ENCODE assay signal across 11 mouse cellular contexts in genomic region chr5:139544271-139545135, GRCm38 (mm10). TPM values are rescaled to one million over a fixed set of nuclear protein-coding genes. Genes with fewer than 3 reads are reported as not detected.
A peak's percentile ranks its signal among the peaks of the same experiment; 100 is the strongest.
DNase-seq lines count a peak whose midpoint lies in the region; ATAC-seq and TF ChIP-seq lines count a peak whose summit lies in the region.
"Had no signal": no experiment of that assay in that cellular context is flagged by ENCODE, and none has a peak within 500 bp of the region (broad histone marks: within the 10 kb centered on the region; RNA-seq: fewer than 3 reads in every experiment).

No protein-coding gene starts in this region.

- peaks cover 96% of the 10 kb centered on the region for H3K27me3 ChIP-seq in forebrain, embryonic 12.5 days

- TF ChIP-seq CTCF in left cerebral cortex, adult 2 months (IDR thresholded peaks at IDR 0.05) = no peak

- WGBS in forebrain, embryonic 12.5 days = under 1% methylated on average over 54 of the region's 54 CpGs

- H3K36me3 ChIP-seq in forebrain, embryonic 12.5 days (replicated peaks) = no peaks in the 10 kb centered on the region

- peak overlapping the region; percentile 85 for H3K27ac ChIP-seq in forebrain, embryonic 12.5 days
- H3K27ac ChIP-seq in left cerebral cortex, adult 2 months = no peak overlapping the region

- peaks cover 58% of the 10 kb centered on the region for H3K4me1 ChIP-seq in forebrain, embryonic 12.5 days

- H3K9me3 ChIP-seq in forebrain, embryonic 12.5 days = no peaks in the 10 kb centered on the region

- peak overlapping the region; percentile 47 for H3K4me2 ChIP-seq in forebrain, embryonic 12.5 days

- peak; percentile 66 for DNase-seq in ZHBTc4 (ENCODE audit: low read depth, low spot score)
- DNase-seq in cerebellum, adult 8-10 months = peak; percentile 70
- DNase-seq in gastrocnemius, postnatal 4 days (ENCODE audit: low spot score in 2 of 2) = no peak
- DNase-seq in lung, adult 18-20 months = no peak
- no peak for DNase-seq in left cerebral cortex, adult 2 months (ENCODE audit: extremely low spot score in 1 of 2, low spot score in 2 of 2)
- no peak for DNase-seq in frontal cortex, postnatal 10 days (ENCODE audit: low spot score in 2 of 2)

- no peak for ATAC-seq in forebrain, embryonic 12.5 days (ENCODE audit: low FRiP score)
- ATAC-seq in megakaryocyte-erythroid progenitor cell, adult 5-6 weeks (replicated peaks; ENCODE audit: low FRiP score, low TSS enrichment, poor library complexity, severe bottlenecking) = 0 out of 2 replicates have a peak, but pooled peaks have one; percentile 18
- ATAC-seq: Patski had no signal

- intact Hi-C loops in left cerebral cortex, adult 2 months (cut with DNase I) = no loop called here

- peak overlapping the region; percentile 57 for H3K9ac ChIP-seq in forebrain, embryonic 12.5 days

- peak overlapping the region; percentile 45 for H3K4me3 ChIP-seq in forebrain, embryonic 12.5 days (replicated peaks)
- H3K4me3 ChIP-seq in left cerebral cortex, adult 2 months = no peak overlapping the region

RNA-seq across cellular contexts. Expression of gene Uncx, which starts 1.2 kb away (rescaled TPM):
- 32.5 and 37.0 TPM in 2 replicates for polyA plus RNA-seq in forebrain, embryonic 12.5 days (2016; fragmentation: Nextera tagmentation; extraction: Ambion mirVana)
- not detected in 2 replicates for total RNA-seq in megakaryocyte-erythroid progenitor cell, adult 5-6 weeks (2014; fragmentation: Nextera tagmentation)
- total RNA-seq in megakaryocyte-erythroid progenitor cell, adult 5-6 weeks (2017) = not detected in 2 replicates
- total RNA-seq in gastrocnemius, postnatal 4 days (2021) = not detected
- total RNA-seq in left cerebral cortex, adult 2 months (2021) = under 1 TPM; 0.19 to 0.27 TPM
- total RNA-seq: layer of hippocampus, adult 8-10 months had no signal
- polyA plus RNA-seq: Patski; stomach, embryonic 16.5 days had no signal

Comparison
In these comparisons a context has a peak if more than half of its experiments do, and no peak if none do; other contexts are left out.
1. DNase-seq: peak in ZHBTc4 (single experiment) and cerebellum, adult 8-10 months (single experiment); none in gastrocnemius, postnatal 4 days (0 of 2), lung, adult 18-20 months (0 of 2), left cerebral cortex, adult 2 months (0 of 2) and frontal cortex, postnatal 10 days (0 of 2).